ENCODE assay signal across 7 mouse cellular contexts in the genomic region with DNA sequence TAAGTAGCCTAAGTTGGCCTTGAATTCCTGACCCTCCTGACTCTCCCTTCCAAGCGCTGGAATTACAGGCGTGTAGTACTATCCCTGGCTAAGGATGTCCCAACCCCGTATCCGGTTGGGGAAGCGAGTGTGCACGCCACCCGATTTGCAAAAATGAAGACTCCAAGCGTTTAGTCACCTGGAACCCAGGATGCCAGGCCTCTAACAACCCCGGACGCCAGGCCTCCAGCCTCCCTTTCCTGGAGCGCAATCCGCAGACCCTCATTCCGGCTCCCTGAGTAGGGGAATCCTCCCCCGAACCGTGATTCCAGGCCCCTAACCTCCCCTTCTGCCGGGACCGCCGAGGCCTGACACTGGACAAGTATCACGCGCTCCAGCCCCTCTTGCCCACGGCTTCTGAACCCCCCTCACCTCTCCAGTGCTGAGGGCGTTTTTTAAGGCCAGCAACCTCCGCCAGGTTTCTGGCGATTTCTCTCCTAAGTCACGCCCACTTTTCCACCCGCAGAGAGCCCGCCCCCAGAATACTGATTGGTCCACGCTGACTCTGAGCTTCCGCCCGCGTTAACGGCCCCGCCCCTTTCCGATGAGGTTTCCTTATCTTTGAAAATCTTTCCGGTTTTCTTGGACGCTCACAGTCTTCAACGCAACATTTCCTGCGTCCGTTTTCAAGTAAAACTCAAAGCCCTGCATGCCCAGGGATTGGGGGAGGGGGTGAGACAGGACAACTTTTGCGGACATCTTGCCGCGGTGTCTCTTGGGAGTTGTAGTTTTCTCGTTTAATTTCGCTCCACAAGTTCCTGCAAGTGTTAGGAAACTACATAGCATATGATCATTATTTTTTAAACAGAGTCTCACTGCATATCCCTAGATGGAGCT. TPM values are rescaled to one million over a fixed set of nuclear protein-coding genes. Genes with fewer than 3 reads are reported as not detected.
DNase-seq lines count a peak whose midpoint lies in the region; ATAC-seq lines count a peak whose summit lies in the region.

Nucb1 (minus strand) TSS at position 495 of the 876 bp plus-strand sequence.

- no peaks in the 10 kb centered on the region for H3K27me3 ChIP-seq in intestine, embryonic 16.5 days (replicated peaks; ENCODE audit: control insufficient read depth, insufficient read depth, low read length)
- H3K27me3 ChIP-seq in midbrain, embryonic 11.5 days (ENCODE audit: control insufficient read depth, insufficient read depth, low read length) = no peaks in the 10 kb centered on the region

- intact Hi-C loops in left cerebral cortex, postnatal 36 days (cut with DNase I) = no loop called here

- H3K27ac ChIP-seq in intestine, embryonic 16.5 days (ENCODE audit: low read length) = peak within 1 kb of the TSS; percentile 96
- peak within 1 kb of the TSS; percentile 76 for H3K27ac ChIP-seq in midbrain, embryonic 11.5 days (ENCODE audit: low read depth, low read length)

- no peaks in the 10 kb centered on the region for H3K9me3 ChIP-seq in intestine, embryonic 16.5 days (ENCODE audit: control insufficient read depth, low read length)
- no peaks in the 10 kb centered on the region for H3K9me3 ChIP-seq in midbrain, embryonic 11.5 days (ENCODE audit: control insufficient read depth, low read length)

- WGBS in intestine, embryonic 16.5 days = under 1% methylated on average over 44 of the region's 44 CpGs
- under 1% methylated on average over 44 of the region's 44 CpGs for WGBS in midbrain, embryonic 11.5 days

- peaks cover 23% of the 10 kb centered on the region for H3K4me1 ChIP-seq in intestine, embryonic 16.5 days (ENCODE audit: control insufficient read depth, insufficient read depth, low read length)
- peaks cover 9% of the 10 kb centered on the region for H3K4me1 ChIP-seq in midbrain, embryonic 11.5 days (ENCODE audit: control insufficient read depth, insufficient read depth, low read length)

- peak within 1 kb of the TSS; percentile 90 for H3K9ac ChIP-seq in intestine, embryonic 16.5 days (ENCODE audit: low read depth, low read length)
- peak within 1 kb of the TSS; percentile 81 for H3K9ac ChIP-seq in midbrain, embryonic 11.5 days (ENCODE audit: low read length)

- H3K36me3 ChIP-seq in intestine, embryonic 16.5 days (ENCODE audit: control insufficient read depth, insufficient read depth, low read length) = 0 out of 2 replicates have a peak, but pooled peaks cover 2% of the 10 kb centered on the region
- peaks cover 2% of the 10 kb centered on the region; the same call in 1 of the 2 replicates for H3K36me3 ChIP-seq in midbrain, embryonic 11.5 days (ENCODE audit: control insufficient read depth, insufficient read depth, low read length)

- peak; percentile 94 for DNase-seq in adrenal gland, adult 2 months
- DNase-seq in embryo, embryonic 11.5 days (ENCODE audit: low read depth, low spot score) = peak; percentile 86
- peak; percentile 76 to 93 for DNase-seq in gastrocnemius, postnatal 4 days (ENCODE audit: low spot score in 2 of 2)
- DNase-seq in left cerebral cortex, postnatal 36 days (ENCODE audit: low spot score in 2 of 2) = peak; percentile 86 to 90
- DNase-seq in midbrain, embryonic 11.5 days (ENCODE audit: low spot score, missing footprints) = peak; percentile 99
- DNase-seq in skeletal muscle tissue, adult 2 months (ENCODE audit: low read depth, low spot score) = peak; percentile 83

- peak within 1 kb of the TSS; percentile 98 for H3K4me2 ChIP-seq in intestine, embryonic 16.5 days (ENCODE audit: low read depth, low read length)
- peak within 1 kb of the TSS; percentile 73 for H3K4me2 ChIP-seq in midbrain, embryonic 11.5 days

- H3K4me3 ChIP-seq in intestine, embryonic 16.5 days (ENCODE audit: low read length) = peak within 1 kb of the TSS; percentile 87
- peak within 1 kb of the TSS; percentile 69 for H3K4me3 ChIP-seq in midbrain, embryonic 11.5 days (ENCODE audit: low read depth, low read length)

- ATAC-seq in intestine, embryonic 16.5 days = peak; percentile 82
- ATAC-seq in midbrain, embryonic 11.5 days (ENCODE audit: low FRiP score) = peak; percentile 91

RNA-seq across cellular contexts. Expression of gene Nucb1, which starts in this region (rescaled TPM):
- total RNA-seq in adrenal gland, adult 2 months (2021) = 100 to 1,000 TPM; 280 to 286 TPM
- polyA plus RNA-seq in adrenal gland, adult 2 months (2012; rRNA removed) = 594 and 643 TPM in 2 replicates
- total RNA-seq in gastrocnemius, postnatal 4 days (2021) = 100 to 1,000 TPM; 182 to 199 TPM
- 251 and 266 TPM in 2 replicates for polyA plus RNA-seq in intestine, embryonic 16.5 days (2015; fragmentation: Nextera tagmentation; extraction: Ambion mirVana)
- 10 to 100 TPM; 96.8 to 98.9 TPM for total RNA-seq in left cerebral cortex, postnatal 36 days (2021)
- 83.7 and 84.8 TPM in 2 replicates for polyA plus RNA-seq in midbrain, embryonic 11.5 days (2014; fragmentation: Nextera tagmentation; extraction: Ambion mirVana)

Comparison
In these comparisons a context has a peak if more than half of its experiments do, and no peak if none do; other contexts are left out.
1. Peak in every context shown above with its lines: DNase-seq, ATAC-seq, H3K4me3 ChIP-seq and H3K27ac ChIP-seq.